Mouse (Mus musculus) ES-E14 (cell line): ENCODE measurements at regions not wholly inside any gene's neighbourhood (a gene's known extent, or its start where the extent isn't known, plus 50 kb on each side); places are given as distances from the start of the nearest gene placed in this dataset.
A peak's percentile ranks its signal among the peaks of the same experiment; 100 is the strongest.

Experiments
- DNase-seq: peaks from one replicate; pipeline ENCODE4 v3.0.0-alpha.2; 2013; ENCODE audit warnings: low read depth, low spot score
- H3K27ac ChIP-seq: 2 replicates; pipeline ENCODE4 v1.5.1; 2012; ENCODE audit warnings: low read depth, mild to moderate bottlenecking, low read length, moderate library complexity, mixed read lengths; ENCODE audit not compliant: poor library complexity, insufficient read depth, severe bottlenecking
- H3K36me3 ChIP-seq: 2 replicates; pipeline ENCODE4 v1.6.1; 2012; ENCODE audit warnings: mild to moderate bottlenecking, low read length, moderate library complexity, mixed read lengths; ENCODE audit not compliant: control insufficient read depth, poor library complexity, insufficient read depth, severe bottlenecking
- H3K4me1 ChIP-seq, 2 experiments: fragments of 150-350 bp in 1 of 2; sonication (generic) in 1 of 2; 2 replicates each; pipeline ENCODE4 v1.6.1; 2012; ENCODE audit warnings: low read length in 2 of 2, mild to moderate bottlenecking in 1 of 2, mixed read lengths in 1 of 2; ENCODE audit not compliant: control insufficient read depth in 2 of 2, insufficient read depth in 2 of 2, poor library complexity in 1 of 2
- H3K4me3 ChIP-seq, 2 experiments: fragments of 150-350 bp in 1 of 2; sonication (generic) in 1 of 2; 2 replicates each; pipeline ENCODE4 v1.5.1; 2012; ENCODE audit warnings: low read length in 2 of 2, low read depth in 1 of 2, mild to moderate bottlenecking in 1 of 2, mixed read lengths in 1 of 2; ENCODE audit not compliant: insufficient read depth in 1 of 2, poor library complexity in 1 of 2, severe bottlenecking in 1 of 2
- H3K9ac ChIP-seq: 2 replicates; pipeline ENCODE4 v1.6.1; 2012; ENCODE audit warnings: low read depth, mild to moderate bottlenecking, low read length, mixed read lengths; ENCODE audit not compliant: poor library complexity, insufficient read depth, severe bottlenecking
- H3K9me3 ChIP-seq: fragments of 150-350 bp; sonication (generic); 2 replicates; pipeline ENCODE4 v1.6.1; 2012; ENCODE audit warnings: low read depth, mild to moderate bottlenecking, low read length; ENCODE audit not compliant: control insufficient read depth, insufficient read depth
- CHD2 ChIP-seq: IDR thresholded peaks from 2 replicates; pipeline ENCODE4 v1.6.1; 2014; ENCODE audit warnings: mild to moderate bottlenecking, low read depth, low read length, inconsistent platforms
- HCFC1 ChIP-seq: IDR thresholded peaks from 2 replicates; pipeline ENCODE4 v1.6.1; 2012; ENCODE audit warnings: low read length, inconsistent platforms, borderline replicate concordance; ENCODE audit not compliant: insufficient read depth
- MAFK ChIP-seq: IDR thresholded peaks from 2 replicates; pipeline ENCODE4 v1.6.1; 2014; ENCODE audit warnings: mild to moderate bottlenecking, low read depth, low read length, inconsistent platforms; ENCODE audit not compliant: insufficient read depth
- ZC3H11A ChIP-seq: IDR thresholded peaks from 2 replicates; pipeline ENCODE4 v1.6.1; 2012; ENCODE audit warnings: low read depth, mild to moderate bottlenecking, inconsistent platforms, low read length, borderline replicate concordance
- ZNF384 ChIP-seq: IDR thresholded peaks from 2 replicates; pipeline ENCODE4 v1.6.1; 2012; ENCODE audit warnings: low read depth, low read length, inconsistent platforms
- in situ Hi-C, 2 experiments: fragments of 600-800 bp; cut with MboI; formaldehyde crosslinking; loops; one replicate each; pipeline ENCODE4 v1.15.1; 2025; ENCODE audit warnings: low sequenced_read_pairs in 2 of 2, inconsistent platforms in 1 of 2; ENCODE audit not compliant: unreplicated experiment in 2 of 2

DNA sequence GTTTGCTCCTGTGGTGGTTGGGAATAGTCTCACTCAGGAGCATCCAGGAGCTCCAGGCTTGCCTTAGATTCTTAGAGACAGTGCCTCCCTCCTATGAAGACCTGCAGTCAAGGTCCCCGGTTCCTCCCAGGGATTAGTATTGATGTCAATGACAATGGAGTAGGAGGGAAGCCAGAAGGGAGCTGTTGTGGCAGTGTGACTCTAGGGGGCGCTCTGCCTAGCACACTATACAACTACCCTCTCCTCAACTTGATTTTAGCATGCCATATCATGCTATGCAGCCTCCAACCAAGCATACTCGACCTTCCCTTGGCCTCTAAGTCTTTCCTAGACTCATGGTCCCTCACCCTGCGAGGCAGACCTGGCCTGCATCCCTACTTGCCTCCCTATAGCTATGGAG lies 60.3 kb upstream of the Wnt11 start:
- Histone ChIP-seq H3K27ac (no peak overlapping the region), H3K9ac (no peak overlapping the region), H3K9me3 (no peaks in the 10 kb centered on the region), H3K36me3 (no peaks in the 10 kb centered on the region), H3K4me1 (peaks cover 2 to 5% of the 10 kb centered on the region in 2 experiments; a peak in 2 of 4 replicates), H3K4me3 (no peak overlapping the region)
- in situ Hi-C loops, result no loop called here
- peak; percentile 56 for DNase-seq
- TF ChIP-seq ZC3H11A (no peak), CHD2 (no peak), ZNF384 (no peak), HCFC1 (no peak), MAFK (no peak)

DNA sequence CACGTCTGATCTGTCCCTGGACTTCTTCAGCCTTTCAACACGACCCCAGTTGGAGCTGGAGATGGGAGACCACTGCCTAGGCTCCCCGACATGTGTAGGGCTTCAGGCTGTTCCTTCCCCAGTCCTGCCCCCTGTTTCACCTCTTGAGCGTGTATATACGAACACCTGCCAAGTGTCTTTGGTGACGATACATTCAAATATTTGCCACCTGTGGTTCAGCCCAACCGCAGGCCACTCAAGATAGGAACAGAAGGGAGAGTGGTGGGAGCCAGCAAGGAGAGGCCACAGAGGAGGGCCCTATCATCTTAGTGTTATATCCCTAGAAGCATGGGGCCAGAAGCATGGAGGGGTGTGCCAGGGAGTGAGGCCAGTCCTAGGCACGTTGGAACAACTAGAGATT lies 59.9 kb upstream of the Wnt11 start:
- DNase-seq, result no peak
- Histone ChIP-seq H3K27ac (no peak overlapping the region), H3K36me3 (no peaks in the 10 kb centered on the region), H3K4me1 (peaks cover 0 to 4% of the 10 kb centered on the region in 2 experiments; a peak in 1 of 4 replicates), H3K4me3 (no peak overlapping the region), H3K9ac (no peak overlapping the region), H3K9me3 (no peaks in the 10 kb centered on the region)
- in situ Hi-C loops, result no loop called here
- TF ChIP-seq HCFC1, result no peak
- TF ChIP-seq MAFK, result no peak
- no peak for TF ChIP-seq CHD2
- TF ChIP-seq ZNF384, result no peak
- TF ChIP-seq ZC3H11A, result no peak

DNA sequence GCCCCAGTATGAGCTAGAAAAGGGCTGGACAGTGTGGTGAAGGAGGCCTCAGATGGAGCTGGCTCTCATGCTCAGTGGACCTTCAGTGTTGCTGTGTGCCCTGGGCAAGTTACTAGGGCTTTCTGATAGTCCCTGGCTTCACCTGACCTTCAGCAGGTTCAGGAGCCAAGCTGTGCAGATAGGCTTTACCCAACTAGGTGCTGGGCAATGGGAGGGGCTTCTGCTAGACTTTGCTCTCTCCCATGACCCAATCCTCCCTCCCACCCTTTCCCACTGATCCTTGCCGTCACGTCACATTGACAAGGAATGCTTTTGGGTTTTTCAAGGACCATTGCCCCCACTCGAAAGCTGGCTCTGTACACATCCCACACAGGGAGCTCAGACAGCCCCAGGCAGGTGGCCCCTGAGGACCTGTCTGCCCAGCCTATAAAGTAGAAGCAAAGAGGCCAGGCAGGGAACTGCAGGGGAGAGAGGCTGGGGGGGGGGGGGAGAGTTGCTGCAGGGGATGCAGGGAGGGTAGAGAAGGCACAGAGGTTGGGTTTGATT lies 57.5 kb upstream of the Wnt11 start:
- TF ChIP-seq MAFK (no peak), HCFC1 (no peak), CHD2 (no peak), ZNF384 (no peak), ZC3H11A (no peak)
- H3K9me3 ChIP-seq, result no peaks in the 10 kb centered on the region
- no peak overlapping the region for H3K4me3 ChIP-seq
- DNase-seq, result no peak
- no peak overlapping the region for H3K9ac ChIP-seq
- no peaks in the 10 kb centered on the region for H3K36me3 ChIP-seq
- H3K27ac ChIP-seq, result no peak overlapping the region
- no peaks in the 10 kb centered on the region for H3K4me1 ChIP-seq
- in situ Hi-C loops, result no loop called here

DNA sequence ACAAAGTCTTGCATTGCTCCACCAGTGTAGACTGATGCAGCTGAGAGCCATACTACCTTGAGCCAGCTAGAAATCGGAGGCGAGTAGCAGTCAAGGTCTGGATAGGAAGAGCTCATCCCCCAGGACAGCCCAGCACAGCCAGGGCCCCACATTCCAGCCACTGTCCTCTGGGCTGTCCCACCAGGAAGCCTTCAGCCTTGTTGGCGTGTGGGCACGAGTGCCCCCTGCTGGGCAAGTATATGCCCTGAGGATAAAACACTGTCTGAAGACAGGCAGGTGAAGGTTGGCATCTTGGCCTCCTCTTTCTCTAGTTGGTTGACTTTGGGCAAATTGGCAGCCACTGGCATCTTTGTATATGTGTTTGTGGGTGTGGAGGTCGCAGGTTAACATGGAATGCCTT lies 56.0 kb upstream of the Wnt11 start:
- Histone ChIP-seq H3K4me1 (no peaks in the 10 kb centered on the region), H3K9ac (no peak overlapping the region), H3K36me3 (no peaks in the 10 kb centered on the region), H3K4me3 (no peak overlapping the region), H3K27ac (no peak overlapping the region), H3K9me3 (no peaks in the 10 kb centered on the region)
- in situ Hi-C loops, result no loop called here
- TF ChIP-seq HCFC1, result no peak
- TF ChIP-seq ZC3H11A, result no peak
- TF ChIP-seq CHD2, result no peak
- no peak for TF ChIP-seq MAFK
- no peak for TF ChIP-seq ZNF384
- no peak for DNase-seq

DNA sequence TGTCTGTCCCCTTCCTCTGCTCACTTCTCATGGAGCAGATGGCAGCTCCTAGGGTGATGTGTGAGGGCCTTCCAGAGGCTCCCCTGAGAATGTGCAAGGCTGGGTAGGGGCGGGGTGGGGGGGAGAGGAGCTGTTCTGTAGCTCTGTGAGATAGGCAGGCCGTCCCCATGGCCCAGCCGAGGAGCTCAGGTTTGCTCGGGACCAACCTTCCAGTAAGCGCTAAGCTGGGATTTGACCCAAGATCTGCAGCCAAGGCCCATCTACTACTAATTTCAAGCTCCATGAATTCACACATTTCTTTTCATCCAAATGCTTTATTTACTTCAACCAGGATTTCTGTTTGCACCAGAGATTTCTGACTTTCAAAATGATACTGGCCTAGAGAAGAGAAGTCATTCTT lies 51.4 kb upstream of the Wnt11 start:
- Histone ChIP-seq H3K4me3 (no peak overlapping the region), H3K36me3 (no peaks in the 10 kb centered on the region), H3K9me3 (no peaks in the 10 kb centered on the region), H3K4me1 (peaks cover 0 to 2% of the 10 kb centered on the region in 2 experiments; a peak in 1 of 4 replicates), H3K9ac (no peak overlapping the region), H3K27ac (no peak overlapping the region)
- in situ Hi-C loops, result no loop called here
- no peak for DNase-seq
- TF ChIP-seq HCFC1 (no peak), ZNF384 (no peak), MAFK (no peak), ZC3H11A (no peak), CHD2 (no peak)
